Mouse (Mus musculus) midbrain, postnatal 0 days (tissue): Measurements from ENCODE around the gene Tppp. TPM values are rescaled to one million over a fixed set of nuclear protein-coding genes. Genes with fewer than 3 reads are reported as not detected.

Experiments
- ATAC-seq: fragments of 200-750 bp; cut with Nextera tagmentation; 2 replicates; pipeline ENCODE4 v1.8.0; 2017; ENCODE audit warnings: moderate number of reproducible peaks, mild to moderate bottlenecking, moderate TSS enrichment, moderate library complexity; ENCODE audit not compliant: low FRiP score
- DNase-seq: peaks from one replicate; pipeline ENCODE4 v3.0.0-alpha.2; 2015; ENCODE audit warnings: low spot score
- H3K27ac ChIP-seq: fragments of 300-500 bp; sonication (generic); 2 replicates; pipeline ENCODE4 v1.5.1; 2014; ENCODE audit warnings: low read depth, mild to moderate bottlenecking, low read length, mixed read lengths
- H3K27me3 ChIP-seq: fragments of 300-500 bp; sonication (generic); 2 replicates; pipeline ENCODE4 v1.6.1; 2014; ENCODE audit warnings: low read length, control low read depth, mixed read lengths; ENCODE audit not compliant: insufficient read depth
- H3K36me3 ChIP-seq: fragments of 300-500 bp; sonication (generic); 2 replicates; pipeline ENCODE4 v1.6.1; 2014; ENCODE audit warnings: low read length, control low read depth, mixed read lengths; ENCODE audit not compliant: insufficient read depth
- H3K4me1 ChIP-seq: fragments of 300-500 bp; sonication (generic); 2 replicates; pipeline ENCODE4 v1.6.1; 2014; ENCODE audit warnings: mild to moderate bottlenecking, control low read depth, antibody characterized with exemption, low read length, mixed read lengths; ENCODE audit not compliant: insufficient read depth
- H3K4me2 ChIP-seq: fragments of 300-500 bp; sonication (generic); 2 replicates; pipeline ENCODE4 v1.6.1; 2014; ENCODE audit warnings: low read depth, mild to moderate bottlenecking, low read length, mixed read lengths; ENCODE audit not compliant: poor library complexity, severe bottlenecking
- H3K4me3 ChIP-seq: fragments of 300-500 bp; sonication (generic); 2 replicates; pipeline ENCODE4 v1.5.1; 2014; ENCODE audit warnings: low read depth, mild to moderate bottlenecking, low read length, moderate library complexity
- H3K9ac ChIP-seq: fragments of 300-500 bp; sonication (generic); replicated peaks from 2 replicates; pipeline ENCODE4 v1.6.1; 2014; ENCODE audit warnings: mild to moderate bottlenecking, low read length, moderate library complexity, mixed read lengths; ENCODE audit not compliant: poor library complexity, severe bottlenecking
- H3K9me3 ChIP-seq: fragments of 300-500 bp; sonication (generic); 2 replicates; pipeline ENCODE4 v1.6.1; 2016; ENCODE audit warnings: low read length, control low read depth
- CTCF ChIP-seq: IDR thresholded peaks from 2 replicates; pipeline ENCODE4 v1.5.1; 2016; ENCODE audit warnings: antibody characterized with exemption, mild to moderate bottlenecking
- WGBS: fragments of 180-500 bp; shearing (Covaris S2); extraction: QIAGEN DNeasy Blood & Tissue Kit; methylation state at CpG from one replicate; pipeline ENCODE4 v1.1.7; 2014; 5-methylcytosine and 5-hydroxymethylcytosine counted together
- polyA plus RNA-seq: library from polyadenylated mRNA; unstranded; fragments of >200 nt; fragmentation: Nextera tagmentation; extraction: Ambion mirVana; gene quantifications from 2 replicates; pipeline ENCODE4 v1.2.1, GENCODE M21; 2015
- total RNA-seq: library from RNA; depleted of rRNA; stranded (reverse); fragments of >200 nt; gene quantifications from 2 replicates; pipeline ENCODE4 v1.2.3, GENCODE M21; 2014; rRNA removed

Gene Tppp
- 34.5 and 35.9 TPM in 2 replicates for total RNA-seq
- polyA plus RNA-seq, result 8.3 and 9.8 TPM in 2 replicates

- Histone ChIP-seq H3K27ac (peak within 1 kb of the TSS; percentile 89), H3K4me2 (peak within 1 kb of the TSS; percentile 73), H3K36me3 (no peaks in the 10 kb centered on the region), H3K27me3 (no peaks in the 10 kb centered on the region), H3K9me3 (no peaks in the 10 kb centered on the region), H3K4me1 (peaks cover 9% of the 10 kb centered on the region; the same call in 1 of the 2 replicates), H3K9ac (peak within 1 kb of the TSS; percentile 83), H3K4me3 (peak within 1 kb of the TSS; percentile 67)
- DNase-seq, result peak; percentile 90
- peak; percentile 87 for ATAC-seq
- TF ChIP-seq CTCF, result no peak; the same call in 1 of the 2 replicates
- under 1% methylated on average over 54 of the region's 56 CpGs for WGBS
Observed at GRCm38 (mm10) chr13:74008948-74009718, at the start of gene Tppp. TSS of gene Tppp (plus strand) at chr13:74009407.

GRCm38 (mm10) chr13:73960117-73960652 is 49.0 kb upstream of the Tppp start:
- H3K4me1 ChIP-seq, result no peaks in the 10 kb centered on the region
- H3K4me3 ChIP-seq, result no peak overlapping the region
- H3K9ac ChIP-seq, result no peak overlapping the region
- no peaks in the 10 kb centered on the region for H3K27me3 ChIP-seq
- DNase-seq, result no peak
- no peak for TF ChIP-seq CTCF
- no peak overlapping the region for H3K4me2 ChIP-seq
- 95% methylated on average over 10 of the region's 10 CpGs for WGBS
- H3K9me3 ChIP-seq, result no peaks in the 10 kb centered on the region
- no peak overlapping the region for H3K27ac ChIP-seq
- H3K36me3 ChIP-seq, result peaks cover 65% of the 10 kb centered on the region
- ATAC-seq, result no peak

- 84% methylated on average over 4 of the region's 4 CpGs for WGBS
Observed at GRCm38 (mm10) chr13:73961177-73961576, 48.0 kb upstream of the Tppp start.

GRCm38 (mm10) chr13:73963551-73963950 is 45.7 kb upstream of the Tppp start, which contains the start of gene Zdhhc11:
TSS of gene Zdhhc11 (plus strand) at chr13:73963851.
- no peak for TF ChIP-seq CTCF
- Histone ChIP-seq H3K4me3 (no peak within 1 kb of the TSS), H3K4me1 (no peaks in the 10 kb centered on the region), H3K9me3 (no peaks in the 10 kb centered on the region), H3K4me2 (no peak within 1 kb of the TSS), H3K27ac (no peak within 1 kb of the TSS), H3K27me3 (no peaks in the 10 kb centered on the region), H3K9ac (no peak within 1 kb of the TSS), H3K36me3 (peaks cover 36% of the 10 kb centered on the region)
- 86% methylated on average over 5 of the region's 5 CpGs for WGBS
- ATAC-seq (no peak), DNase-seq (no peak)

More at GRCm38 (mm10) chr13:73961177-73961576, 48.0 kb upstream of the Tppp start:
- H3K27ac ChIP-seq, result no peak overlapping the region
- peaks cover 58% of the 10 kb centered on the region for H3K36me3 ChIP-seq
- no peak overlapping the region for H3K9ac ChIP-seq
- peak; percentile 54 for TF ChIP-seq CTCF
- H3K4me3 ChIP-seq, result no peak overlapping the region
- peak; percentile 19 for DNase-seq
- H3K27me3 ChIP-seq, result no peaks in the 10 kb centered on the region
- no peak overlapping the region for H3K4me2 ChIP-seq
- peak; percentile 60; the same call in 1 of the 2 replicates for ATAC-seq
- H3K4me1 ChIP-seq, result no peaks in the 10 kb centered on the region
- no peaks in the 10 kb centered on the region for H3K9me3 ChIP-seq

GRCm38 (mm10) chr13:73970545-73971448 is 38.4 kb upstream of the Tppp start:
- H3K9ac ChIP-seq, result no peak overlapping the region

More at GRCm38 (mm10) chr13:73970545-73971448, 38.4 kb upstream of the Tppp start:
- peak; percentile 85 for TF ChIP-seq CTCF
- no peaks in the 10 kb centered on the region for H3K9me3 ChIP-seq
- no peak overlapping the region for H3K4me2 ChIP-seq
- H3K27me3 ChIP-seq, result no peaks in the 10 kb centered on the region
- no peaks in the 10 kb centered on the region for H3K4me1 ChIP-seq
- WGBS, result 46% methylated on average over 12 of the region's 12 CpGs
- ATAC-seq (peak; percentile 83), DNase-seq (peak; percentile 91)
- no peak overlapping the region for H3K27ac ChIP-seq
- H3K36me3 ChIP-seq, result no peaks in the 10 kb centered on the region
- no peak overlapping the region for H3K4me3 ChIP-seq
